Mouse (Mus musculus): ENCODE measurements around the gene Fat2. TPM values are rescaled to one million over a fixed set of nuclear protein-coding genes. Genes with fewer than 3 reads are reported as not detected.

The Fat2 gene
- polyA plus RNA-seq, 1 experiment: not detected

DNA sequence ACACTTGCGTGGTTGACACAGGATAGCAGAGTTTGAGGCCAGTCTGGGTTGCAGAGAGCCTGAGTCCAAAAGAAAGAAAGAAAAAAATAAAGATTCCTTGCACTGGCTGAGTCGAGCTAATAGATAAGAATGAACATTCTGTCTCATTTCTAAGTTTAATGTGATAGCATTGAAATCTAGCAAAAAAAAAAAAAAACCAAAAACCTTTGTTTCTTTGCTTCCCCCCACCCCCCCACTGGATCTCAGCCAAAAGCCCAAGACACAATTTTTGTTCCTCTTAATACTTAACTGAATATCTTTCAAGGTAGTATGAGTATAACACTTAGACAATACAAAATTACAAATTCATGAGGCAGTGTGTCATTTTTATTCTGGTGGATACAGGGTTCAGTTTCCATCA, 127.3 kb downstream of the Fat2 start:
- Histone ChIP-seq H3K27ac (ENCODE audit: control insufficient read depth, insufficient read depth, low read depth, low read length, poor library complexity) (no peak overlapping the region), H3K4me3 (replicated peaks; ENCODE audit: control insufficient read depth, low read depth, low read length) (no peak overlapping the region), H3K4me1 (ENCODE audit: control insufficient read depth, insufficient read depth, low read length) (peaks cover 2% of the 10 kb centered on the region; the same call in 1 of the 2 replicates)
- TF ChIP-seq CTCF (IDR thresholded peaks at IDR 0.05; ENCODE audit: control insufficient read depth, insufficient read depth, low read length) (no peak), POLR2A (IDR thresholded peaks at IDR 0.05; ENCODE audit: borderline replicate concordance, control insufficient read depth, low read depth, low read length) (no peak)
- WGBS: 18% methylated on average over 2 of the region's 2 CpGs

DNA sequence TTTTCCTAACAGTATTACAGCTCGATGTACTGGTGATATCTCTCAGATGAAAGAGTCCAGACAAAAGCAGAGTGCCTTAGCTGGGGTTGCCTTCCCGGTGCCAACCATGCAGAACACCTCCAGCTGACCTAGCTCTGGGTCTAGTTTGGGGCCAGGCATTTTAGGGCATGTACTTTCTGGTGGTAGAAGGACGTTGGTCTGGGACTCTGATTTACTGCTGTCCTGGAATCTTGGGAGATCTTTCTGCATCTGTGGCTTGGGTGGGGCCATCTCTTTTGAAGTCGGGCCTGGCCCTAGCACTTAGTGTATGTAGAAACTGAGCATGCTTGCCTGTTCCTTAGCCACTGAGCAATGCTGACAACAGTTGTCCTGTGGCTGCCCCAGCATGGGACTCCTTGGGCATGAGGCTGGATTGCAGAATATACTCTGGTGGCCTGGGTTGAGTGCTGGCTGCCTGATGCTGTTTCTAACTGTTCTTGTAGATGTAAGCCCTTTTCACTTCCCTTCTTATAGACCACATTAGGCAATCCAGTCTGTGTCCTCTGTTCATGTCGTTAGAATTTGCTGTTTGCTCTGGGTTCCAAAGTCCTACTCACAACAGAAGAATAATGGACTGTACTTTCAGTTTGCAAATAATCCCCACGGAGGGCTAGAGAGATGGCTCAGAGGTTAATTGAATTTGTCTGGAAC, 128.2 kb downstream of the Fat2 start:
- peak overlapping the region; percentile 16; the same call in 1 of the 2 replicates for H3K27ac ChIP-seq (ENCODE audit: control insufficient read depth, insufficient read depth, low read depth, low read length, poor library complexity)
- H3K4me3 ChIP-seq (replicated peaks; ENCODE audit: control insufficient read depth, low read depth, low read length): no peak overlapping the region
- WGBS: 27% methylated on average over 6 of the region's 6 CpGs
- TF ChIP-seq CTCF (IDR thresholded peaks at IDR 0.05; ENCODE audit: control insufficient read depth, insufficient read depth, low read length): no peak
- no peak for TF ChIP-seq POLR2A (IDR thresholded peaks at IDR 0.05; ENCODE audit: borderline replicate concordance, control insufficient read depth, low read depth, low read length)
- H3K4me1 ChIP-seq (ENCODE audit: control insufficient read depth, insufficient read depth, low read length): peaks cover 2% of the 10 kb centered on the region; the same call in 1 of the 2 replicates

DNA sequence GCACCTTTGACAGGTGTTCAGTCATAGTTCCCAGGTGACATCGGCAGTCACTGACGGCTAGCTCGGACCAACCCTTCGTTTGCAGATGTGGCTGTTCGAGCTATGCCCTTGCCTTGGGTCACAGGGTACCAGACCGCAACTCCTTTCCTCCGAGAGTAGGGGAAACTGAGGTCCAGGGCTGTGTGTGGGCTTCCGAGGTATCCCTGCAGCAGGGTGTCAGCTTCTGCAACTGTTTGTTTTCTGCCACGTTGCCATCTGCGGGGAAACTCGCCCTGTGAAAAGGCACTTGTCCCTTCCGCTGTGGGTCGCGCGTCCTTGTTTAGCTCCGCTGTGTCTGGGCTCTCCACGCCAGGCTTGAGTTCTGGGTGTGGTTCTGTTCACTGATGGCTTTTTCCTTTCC, 131.8 kb downstream of the Fat2 start:
- peak overlapping the region; percentile 92 for H3K4me3 ChIP-seq (replicated peaks; ENCODE audit: control insufficient read depth, low read depth, low read length)
- TF ChIP-seq CTCF (IDR thresholded peaks at IDR 0.05; ENCODE audit: control insufficient read depth, insufficient read depth, low read length) (no peak), POLR2A (IDR thresholded peaks at IDR 0.05; ENCODE audit: borderline replicate concordance, control insufficient read depth, low read depth, low read length) (no peak)
- under 1% methylated on average over 17 of the region's 17 CpGs for WGBS
- H3K27ac ChIP-seq (ENCODE audit: control insufficient read depth, insufficient read depth, low read depth, low read length, poor library complexity): peak overlapping the region; percentile 21; the same call in 1 of the 2 replicates
- H3K4me1 ChIP-seq (ENCODE audit: control insufficient read depth, insufficient read depth, low read length): peaks cover 2% of the 10 kb centered on the region; the same call in 1 of the 2 replicates

DNA sequence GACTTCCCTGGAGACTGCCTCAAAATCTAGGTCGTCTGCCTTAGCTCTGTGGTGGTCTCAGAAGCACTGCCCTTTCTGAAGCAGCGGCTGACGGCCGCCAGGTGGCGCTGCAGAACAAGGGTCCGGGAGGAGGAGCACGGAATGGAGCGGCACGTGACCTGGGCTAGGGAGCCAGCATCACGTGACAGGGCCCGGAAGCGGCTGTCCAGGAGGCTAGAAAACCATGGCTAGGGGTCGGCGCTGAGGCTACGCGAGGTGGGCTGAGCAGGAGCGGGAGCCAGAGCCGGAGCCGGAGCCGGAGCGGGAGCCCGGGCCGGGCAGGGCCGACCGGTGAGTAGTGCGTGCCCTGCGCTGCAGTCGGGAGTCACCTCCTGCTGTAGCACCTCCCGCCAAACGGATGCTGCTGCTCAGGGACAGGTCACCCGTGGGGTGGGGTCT, 132.2 kb downstream of the Fat2 start, which contains the start of gene Slc36a1:
Gene Slc36a1, plus strand, starts transcription at position 192 of the 438 bp plus-strand sequence.
- H3K27ac ChIP-seq (ENCODE audit: control insufficient read depth, insufficient read depth, low read depth, low read length, poor library complexity): peak within 1 kb of the TSS; percentile 21; the same call in 1 of the 2 replicates
- peaks cover 2% of the 10 kb centered on the region; the same call in 1 of the 2 replicates for H3K4me1 ChIP-seq (ENCODE audit: control insufficient read depth, insufficient read depth, low read length)
- WGBS: under 1% methylated on average over 31 of the region's 31 CpGs
- peak within 1 kb of the TSS; percentile 92 for H3K4me3 ChIP-seq (replicated peaks; ENCODE audit: control insufficient read depth, low read depth, low read length)
- peak; percentile 61; the same call in 1 of the 2 replicates for TF ChIP-seq POLR2A (IDR thresholded peaks at IDR 0.05; ENCODE audit: borderline replicate concordance, control insufficient read depth, low read depth, low read length)
- TF ChIP-seq CTCF (IDR thresholded peaks at IDR 0.05; ENCODE audit: control insufficient read depth, insufficient read depth, low read length): peak; percentile 96

Other genes with a start within 250 kb of the Fat2 start
- 7.6 and 20.8 TPM in 2 replicates for gene Gm2a, start 238.4 kb downstream of the Fat2 start, polyA plus RNA-seq (2011; ENCODE audit: insufficient read depth, insufficient read length, low replicate concordance, missing spikeins)
- gene Slc36a3, start 184.9 kb downstream of the Fat2 start, polyA plus RNA-seq (2011; ENCODE audit: insufficient read depth, insufficient read length, low replicate concordance, missing spikeins): not detected in 2 replicates
- 0.85 and 4.3 TPM in 2 replicates for gene Slc36a2, start 151.5 kb downstream of the Fat2 start, polyA plus RNA-seq (2011; ENCODE audit: insufficient read depth, insufficient read length, low replicate concordance, missing spikeins)
- gene Slc36a1, start 132.2 kb downstream of the Fat2 start, polyA plus RNA-seq (2011; ENCODE audit: insufficient read depth, insufficient read length, low replicate concordance, missing spikeins): 6.9 and 19.1 TPM in 2 replicates
- gene Sparc, start 86.6 kb upstream of the Fat2 start, polyA plus RNA-seq (2011; ENCODE audit: insufficient read depth, insufficient read length, low replicate concordance, missing spikeins): 79.8 and 90.9 TPM in 2 replicates
- 75.4 and 128 TPM in 2 replicates for gene Atox1, start 124.7 kb upstream of the Fat2 start, polyA plus RNA-seq (2011; ENCODE audit: insufficient read depth, insufficient read length, low replicate concordance, missing spikeins)
- gene G3bp1, start 133.1 kb upstream of the Fat2 start, polyA plus RNA-seq (2011; ENCODE audit: insufficient read depth, insufficient read length, low replicate concordance, missing spikeins): 29.5 and 38.1 TPM in 2 replicates